ENCODE assay signal across 9 mouse cellular contexts in genomic region chr4:114901643-114902351, GRCm38 (mm10). TPM values are rescaled to one million over a fixed set of nuclear protein-coding genes. Genes with fewer than 3 reads are reported as not detected.
DNase-seq lines count a peak whose midpoint lies in the region; ATAC-seq and TF ChIP-seq lines count a peak whose summit lies in the region.
"Had no signal": no experiment of that assay in that cellular context is flagged by ENCODE, and none has a peak within 500 bp of the region (broad histone marks: within the 10 kb centered on the region; RNA-seq: fewer than 3 reads in every experiment).

No protein-coding gene starts in this region.

- H3K4me2 ChIP-seq in heart, embryonic 12.5 days = peak overlapping the region; percentile 50
- H3K4me2 ChIP-seq in embryonic facial prominence, embryonic 15.5 days (replicated peaks) = peak overlapping the region; percentile 45

- no peak overlapping the region for H3K9ac ChIP-seq in heart, embryonic 12.5 days
- no peak overlapping the region for H3K9ac ChIP-seq in ES-Bruce4 (ENCODE audit: low read depth, poor library complexity, severe bottlenecking)
- no peak overlapping the region for H3K9ac ChIP-seq in embryonic facial prominence, embryonic 15.5 days

- no peak for DNase-seq in heart, adult 11 months
- no peak for DNase-seq in frontal cortex, adult 2 months (ENCODE audit: extremely low spot score in 1 of 2, low spot score in 1 of 2)
- no peak for DNase-seq in left cerebral cortex, postnatal 25 days (ENCODE audit: low spot score in 2 of 2)
- no peak for DNase-seq in gastrocnemius, postnatal 25 days

- H3K27ac ChIP-seq in heart, embryonic 12.5 days (ENCODE audit: poor library complexity, severe bottlenecking) = no peak overlapping the region
- H3K27ac ChIP-seq in ES-Bruce4 (ENCODE audit: insufficient read depth, low read length) = no peak overlapping the region
- H3K27ac ChIP-seq in embryonic facial prominence, embryonic 15.5 days (replicated peaks) = no peak overlapping the region

- TF ChIP-seq CTCF in ES-Bruce4 (IDR thresholded peaks at IDR 0.05; ENCODE audit: low read depth, low read length) = no peak

- TF ChIP-seq POLR2A in ES-Bruce4 (IDR thresholded peaks at IDR 0.05; ENCODE audit: insufficient read depth, low read length) = no peak

- WGBS in heart, embryonic 12.5 days = 2% methylated on average over 42 of the region's 42 CpGs
- WGBS in embryonic facial prominence, embryonic 15.5 days = 1% methylated on average over 42 of the region's 42 CpGs

- peak overlapping the region; percentile 25 for H3K4me3 ChIP-seq in heart, embryonic 12.5 days
- H3K4me3 ChIP-seq in ES-Bruce4 (ENCODE audit: low read depth, low read length) = peak overlapping the region; percentile 39
- peak overlapping the region; percentile 33 for H3K4me3 ChIP-seq in embryonic facial prominence, embryonic 15.5 days (replicated peaks)

- intact Hi-C loops in left cerebral cortex, postnatal 25 days (cut with DNase I) = loop anchor here (2.0 kb wide), 1 partner anchor 155 kb away; the partner anchor contains the start of gene Tal1

- no peaks in the 10 kb centered on the region for H3K36me3 ChIP-seq in heart, embryonic 12.5 days
- no peaks in the 10 kb centered on the region for H3K36me3 ChIP-seq in ES-Bruce4 (ENCODE audit: control insufficient read depth, insufficient read depth, low read length, poor library complexity, severe bottlenecking)
- no peaks in the 10 kb centered on the region for H3K36me3 ChIP-seq in embryonic facial prominence, embryonic 15.5 days
- H3K36me3 ChIP-seq: G1E had no signal

- no peak for ATAC-seq in heart, embryonic 12.5 days (ENCODE audit: insufficient number of reproducible peaks, low FRiP score)
- no peak for ATAC-seq in embryonic facial prominence, embryonic 15.5 days (ENCODE audit: insufficient number of reproducible peaks, low FRiP score, low TSS enrichment, low read depth)
- peak; percentile 53; the same call in 1 of the 2 replicates for ATAC-seq in megakaryocyte, adult 5-6 weeks (ENCODE audit: poor library complexity, severe bottlenecking)

- H3K27me3 ChIP-seq in heart, embryonic 12.5 days (replicated peaks) = peaks cover 100% of the 10 kb centered on the region
- peaks cover 49% of the 10 kb centered on the region for H3K27me3 ChIP-seq in ES-Bruce4 (ENCODE audit: control insufficient read depth, insufficient read depth, low read length, poor library complexity, severe bottlenecking)
- H3K27me3 ChIP-seq in embryonic facial prominence, embryonic 15.5 days = peaks cover 98% of the 10 kb centered on the region

- peaks cover 6% of the 10 kb centered on the region; the same call in 1 of the 2 replicates for H3K4me1 ChIP-seq in heart, embryonic 12.5 days (replicated peaks)
- H3K4me1 ChIP-seq in ES-Bruce4 (ENCODE audit: control insufficient read depth, insufficient read depth, low read length) = no peaks in the 10 kb centered on the region
- H3K4me1 ChIP-seq in embryonic facial prominence, embryonic 15.5 days = peaks cover 17% of the 10 kb centered on the region

- H3K9me3 ChIP-seq in heart, embryonic 12.5 days (replicated peaks) = no peaks in the 10 kb centered on the region
- no peaks in the 10 kb centered on the region for H3K9me3 ChIP-seq in ES-Bruce4 (replicated peaks; ENCODE audit: control insufficient read depth, insufficient read depth, low read length, poor library complexity, severe bottlenecking)
- no peaks in the 10 kb centered on the region for H3K9me3 ChIP-seq in embryonic facial prominence, embryonic 15.5 days (replicated peaks)

- no peak for TF ChIP-seq EP300 in ES-Bruce4 (IDR thresholded peaks at IDR 0.05; ENCODE audit: insufficient read depth, low read depth, low read length)

RNA-seq across cellular contexts. Expression of gene Foxd2, which starts 6.9 kb away (rescaled TPM):
- 0.09 TPM in 1 of 2 replicates, not detected in the other for polyA plus RNA-seq in heart, embryonic 12.5 days (2016; fragmentation: Nextera tagmentation; extraction: Ambion mirVana)
- not detected in 2 replicates for polyA plus RNA-seq in ES-Bruce4 (2011; ENCODE audit: insufficient read depth, insufficient read length, low read depth, missing spikeins)
- 1.8 and 2.3 TPM in 2 replicates for polyA plus RNA-seq in embryonic facial prominence, embryonic 15.5 days (2015; fragmentation: Nextera tagmentation; extraction: Ambion mirVana)
- 0.42 and 0.66 TPM in 2 replicates for total RNA-seq in megakaryocyte, adult 5-6 weeks (2015)
- total RNA-seq in megakaryocyte, adult 5-6 weeks (2017) = 0.66 and 0.77 TPM in 2 replicates
- polyA plus RNA-seq in frontal cortex, adult 2 months (2012; rRNA removed) = 0.25 and 0.32 TPM in 2 replicates
- total RNA-seq in left cerebral cortex, postnatal 25 days (2021) = under 1 TPM; 0.48 to 0.57 TPM
- under 1 TPM; 0.19 to 0.33 TPM for total RNA-seq in gastrocnemius, postnatal 25 days (2021)

RNA-seq across cellular contexts. Expression of gene Foxe3, which starts 24.0 kb away (rescaled TPM):
- not detected in 2 replicates for polyA plus RNA-seq in heart, embryonic 12.5 days (2016; fragmentation: Nextera tagmentation; extraction: Ambion mirVana)
- not detected in 2 replicates for polyA plus RNA-seq in ES-Bruce4 (2011; ENCODE audit: insufficient read depth, insufficient read length, low read depth, missing spikeins)
- polyA plus RNA-seq in embryonic facial prominence, embryonic 15.5 days (2015; fragmentation: Nextera tagmentation; extraction: Ambion mirVana) = 0.20 TPM in 1 of 2 replicates, not detected in the other
- not detected in 2 replicates for total RNA-seq in megakaryocyte, adult 5-6 weeks (2015)
- total RNA-seq in megakaryocyte, adult 5-6 weeks (2017) = not detected in 2 replicates
- 0.18 and 0.29 TPM in 2 replicates for polyA plus RNA-seq in frontal cortex, adult 2 months (2012; rRNA removed)
- not detected for total RNA-seq in left cerebral cortex, postnatal 25 days (2021)
- not detected for total RNA-seq in gastrocnemius, postnatal 25 days (2021)
- total RNA-seq: G1E had no signal
- polyA plus RNA-seq: G1E had no signal
